Mouse (Mus musculus) heart, adult 2 months (tissue): ENCODE data around the gene Nnmt.

Experiments used
- CTCF ChIP-seq: fragments of 200-600 bp; IDR thresholded peaks from 2 replicates; pipeline ENCODE4 v1.8.1; 2022; ENCODE audit warnings: antibody characterized with exemption, mild to moderate bottlenecking, moderate library complexity
- EP300 ChIP-seq: fragments of 200-500 bp; IDR thresholded peaks from 2 replicates; pipeline ENCODE4 v1.6.1; 2011; ENCODE audit warnings: low read depth, low read length, control low read depth; ENCODE audit not compliant: insufficient read depth

- TF ChIP-seq CTCF (no peak), EP300 (no peak)
Measured at GRCm38 (mm10) chr9:48645648-48646126, 40.7 kb upstream of the Nnmt start.
